In genomic region chr6:33503381-33503780, GRCm38 (mm10) we compare ENCODE assay signal across 28 mouse cellular contexts.
"Had no signal": no experiment of that assay in that cellular context is flagged by ENCODE, and none has a peak within 500 bp of the region (broad histone marks: within the 10 kb centered on the region; RNA-seq: fewer than 3 reads in every experiment).

No protein-coding gene starts in this region.

- H3K9me3 ChIP-seq: heart, embryonic 13.5 days; heart, embryonic 15.5 days; hindbrain, embryonic 10.5 days; hindbrain, embryonic 12.5 days; kidney, embryonic 15.5 days; limb, embryonic 10.5 days; limb, embryonic 12.5 days; liver, embryonic 12.5 days had no signal

- H3K36me3 ChIP-seq: heart, embryonic 15.5 days; hindbrain, embryonic 12.5 days; kidney, embryonic 15.5 days; limb, embryonic 12.5 days had no signal

- H3K9ac ChIP-seq: heart, embryonic 13.5 days; heart, embryonic 15.5 days; hindbrain, embryonic 12.5 days; hindbrain, embryonic 14.5 days; kidney, embryonic 15.5 days; limb, embryonic 12.5 days; liver, embryonic 12.5 days; liver, embryonic 14.5 days had no signal

- ATAC-seq: hindbrain, postnatal 0 days; intestine, embryonic 16.5 days; liver, embryonic 12.5 days had no signal

- H3K27me3 ChIP-seq: heart, embryonic 13.5 days; heart, embryonic 15.5 days; hindbrain, embryonic 12.5 days; kidney, embryonic 15.5 days; limb, embryonic 12.5 days; liver, embryonic 12.5 days had no signal

- H3K4me1 ChIP-seq: heart, embryonic 13.5 days; heart, embryonic 15.5 days; hindbrain, embryonic 12.5 days; kidney, embryonic 15.5 days; limb, embryonic 10.5 days; limb, embryonic 12.5 days; liver, embryonic 12.5 days had no signal

- H3K4me2 ChIP-seq: heart, embryonic 11.5 days; heart, embryonic 13.5 days; heart, embryonic 15.5 days; hindbrain, embryonic 12.5 days; hindbrain, embryonic 14.5 days; kidney, embryonic 15.5 days; limb, embryonic 12.5 days; liver, embryonic 12.5 days had no signal

- H3K4me3 ChIP-seq: gastrocnemius, adult 2 months; heart, embryonic 13.5 days; heart, embryonic 15.5 days; hindbrain, embryonic 10.5 days; hindbrain, embryonic 12.5 days; kidney, embryonic 15.5 days; layer of hippocampus, adult 2 months; left cerebral cortex, adult 2 months; limb, embryonic 10.5 days; limb, embryonic 12.5 days; liver, embryonic 12.5 days had no signal

- H3K27ac ChIP-seq: gastrocnemius, adult 2 months; heart, embryonic 13.5 days; heart, embryonic 15.5 days; hindbrain, embryonic 10.5 days; hindbrain, embryonic 12.5 days; hindbrain, embryonic 14.5 days; hindbrain, postnatal 0 days; kidney, embryonic 15.5 days; kidney, postnatal 0 days; layer of hippocampus, adult 2 months; left cerebral cortex, adult 2 months; limb, embryonic 10.5 days; limb, embryonic 12.5 days; liver, embryonic 12.5 days; liver, embryonic 14.5 days had no signal

- DNase-seq: gastrocnemius, adult 2 months; gastrocnemius, postnatal 10 days; gastrocnemius, postnatal 25 days; heart, adult 18-20 months; heart, postnatal 14 days; heart, postnatal 36 days; kidney, adult 11 months; kidney, adult 2 months; kidney, adult 9 months; kidney, postnatal 25 days; kidney, postnatal 4 days; liver had no signal
